Mouse (Mus musculus): ENCODE measurements around the gene Htr2b.

DNA sequence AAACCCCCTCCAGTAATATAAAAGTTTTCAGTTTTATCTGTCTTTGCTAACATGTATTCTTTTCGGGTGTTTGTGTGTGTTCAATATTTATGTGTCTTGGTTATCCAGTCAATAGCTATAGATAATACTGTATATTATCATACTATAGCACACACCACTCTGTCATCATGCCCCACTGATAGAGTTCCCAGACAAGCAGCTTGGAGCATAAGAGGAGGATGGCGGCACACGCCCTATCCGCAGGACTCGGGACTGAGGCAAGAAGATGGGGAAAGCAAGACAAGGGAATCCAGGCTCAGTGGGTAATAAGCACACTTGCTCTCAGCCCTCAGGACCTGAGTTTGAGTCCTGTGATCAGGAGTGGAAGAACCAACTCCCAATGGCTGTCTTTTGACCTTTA lies 48.7 kb upstream of the Htr2b start:
- TF ChIP-seq CTCF (IDR thresholded peaks at IDR 0.05; ENCODE audit: control insufficient read depth, insufficient read depth, low read length): no peak
- TF ChIP-seq POLR2A (IDR thresholded peaks at IDR 0.05; ENCODE audit: borderline replicate concordance, control insufficient read depth, low read depth, low read length): no peak

All from bone marrow, adult 2 months (tissue).